13 mouse cellular contexts compared by ENCODE assay signal in the genomic region with DNA sequence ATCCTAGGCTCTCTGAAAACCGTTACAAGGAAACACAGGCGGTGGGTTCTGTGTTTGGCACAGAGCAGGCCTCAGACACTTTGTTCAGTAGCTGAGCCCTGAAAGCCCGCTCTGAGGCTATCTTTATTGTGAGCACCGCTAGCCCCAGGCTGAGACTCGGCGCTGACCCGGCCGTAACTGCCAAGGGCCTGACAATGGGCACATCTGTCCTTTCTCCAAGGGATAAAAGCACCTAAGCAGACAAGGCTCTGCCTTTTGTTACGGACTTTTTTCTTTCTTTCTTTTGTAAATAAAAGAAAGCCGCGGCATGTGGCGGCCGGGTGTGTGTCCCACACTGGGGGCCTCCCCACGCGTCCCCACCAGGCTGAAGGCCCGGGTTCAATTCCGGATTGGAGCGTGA. TPM values are rescaled to one million over a fixed set of nuclear protein-coding genes. Genes with fewer than 3 reads are reported as not detected.
DNase-seq lines count a peak whose midpoint lies in the region; ATAC-seq lines count a peak whose summit lies in the region.
"Had no signal": no experiment of that assay in that cellular context is flagged by ENCODE, and none has a peak within 500 bp of the region (broad histone marks: within the 10 kb centered on the region; RNA-seq: fewer than 3 reads in every experiment).

No protein-coding gene starts in this region.

- H3K4me1 ChIP-seq in heart, embryonic 16.5 days (ENCODE audit: control insufficient read depth, insufficient read depth, low read length) = peaks cover 12% of the 10 kb centered on the region
- H3K4me1 ChIP-seq in embryonic facial prominence, embryonic 14.5 days (ENCODE audit: control insufficient read depth, insufficient read depth, low read length) = peaks cover 11% of the 10 kb centered on the region
- peaks cover 25% of the 10 kb centered on the region for H3K4me1 ChIP-seq in limb, embryonic 13.5 days

- peak overlapping the region; percentile 13; the same call in 1 of the 2 replicates for H3K4me3 ChIP-seq in heart, embryonic 16.5 days (ENCODE audit: low read length)
- no peak overlapping the region for H3K4me3 ChIP-seq in embryonic facial prominence, embryonic 14.5 days (ENCODE audit: low read depth, low read length)
- 0 out of 2 replicates have a peak overlapping the region, but pooled peaks have one; percentile 51 for H3K4me3 ChIP-seq in limb, embryonic 13.5 days

- peak overlapping the region; percentile 27; the same call in 1 of the 2 replicates for H3K4me2 ChIP-seq in heart, embryonic 16.5 days (ENCODE audit: low read depth, low read length)
- peak overlapping the region; percentile 24; the same call in 1 of the 2 replicates for H3K4me2 ChIP-seq in embryonic facial prominence, embryonic 14.5 days (ENCODE audit: low read depth, low read length)
- peak overlapping the region; percentile 90; the same call in 1 of the 2 replicates for H3K4me2 ChIP-seq in limb, embryonic 13.5 days (replicated peaks)

- H3K9ac ChIP-seq in heart, embryonic 16.5 days (ENCODE audit: low read length) = no peak overlapping the region
- no peak overlapping the region for H3K9ac ChIP-seq in embryonic facial prominence, embryonic 14.5 days (ENCODE audit: low read depth, low read length)
- H3K9ac ChIP-seq in limb, embryonic 13.5 days = no peak overlapping the region

- H3K27me3 ChIP-seq in heart, embryonic 16.5 days (ENCODE audit: control insufficient read depth, insufficient read depth, low read length) = peaks cover 96% of the 10 kb centered on the region
- peaks cover 99% of the 10 kb centered on the region for H3K27me3 ChIP-seq in embryonic facial prominence, embryonic 14.5 days (replicated peaks; ENCODE audit: control insufficient read depth, insufficient read depth, low read length)
- H3K27me3 ChIP-seq in limb, embryonic 13.5 days = peaks cover 100% of the 10 kb centered on the region

- ATAC-seq in heart, embryonic 16.5 days (replicated peaks; ENCODE audit: extremely low read depth, insufficient read depth, low FRiP score) = no peak
- no peak for ATAC-seq in embryonic facial prominence, embryonic 14.5 days (ENCODE audit: low read depth)
- ATAC-seq in limb, embryonic 13.5 days (ENCODE audit: low FRiP score, low read depth) = no peak

- 9% methylated on average over 18 of the region's 18 CpGs for WGBS in heart, embryonic 16.5 days
- WGBS in embryonic facial prominence, embryonic 14.5 days = 4% methylated on average over 18 of the region's 18 CpGs
- 3% methylated on average over 18 of the region's 18 CpGs for WGBS in limb, embryonic 13.5 days

- no peaks in the 10 kb centered on the region; the same call in 1 of the 2 replicates for H3K9me3 ChIP-seq in heart, embryonic 16.5 days (replicated peaks; ENCODE audit: control insufficient read depth, low read length)
- H3K9me3 ChIP-seq in embryonic facial prominence, embryonic 14.5 days (ENCODE audit: control insufficient read depth, low read length) = no peaks in the 10 kb centered on the region
- H3K9me3 ChIP-seq in limb, embryonic 13.5 days = no peaks in the 10 kb centered on the region

- no peaks in the 10 kb centered on the region for H3K36me3 ChIP-seq in heart, embryonic 16.5 days (ENCODE audit: control insufficient read depth, insufficient read depth)
- H3K36me3 ChIP-seq in embryonic facial prominence, embryonic 14.5 days (ENCODE audit: control insufficient read depth, insufficient read depth, low read length) = no peaks in the 10 kb centered on the region
- no peaks in the 10 kb centered on the region for H3K36me3 ChIP-seq in limb, embryonic 13.5 days

- no peak overlapping the region for H3K27ac ChIP-seq in heart, embryonic 16.5 days (ENCODE audit: low read length)
- H3K27ac ChIP-seq in embryonic facial prominence, embryonic 14.5 days (replicated peaks; ENCODE audit: low read depth, low read length) = no peak overlapping the region
- H3K27ac ChIP-seq in limb, embryonic 13.5 days = no peak overlapping the region

- no peak for DNase-seq in heart, postnatal 10 days
- peak; percentile 44 for DNase-seq in ES-CJ7 (ENCODE audit: low read depth, low spot score)
- no peak for DNase-seq in embryonic facial prominence, embryonic 14.5 days (ENCODE audit: low spot score)
- no peak for DNase-seq in ovary, postnatal 36 days (ENCODE audit: low spot score)
- no peak for DNase-seq in thymus, postnatal 10 days (ENCODE audit: low spot score in 2 of 2)
- no peak for DNase-seq in spleen, adult 12 weeks (ENCODE audit: low spot score)
- DNase-seq: adrenal gland, adult 2 months; cerebellum, postnatal 25 days; kidney, adult 9 months; thymus, postnatal 4 days had no signal

- intact Hi-C loops in heart, postnatal 10 days (cut with DNase I) = no loop called here

RNA-seq across cellular contexts. Expression of gene Onecut1, which starts 1.3 kb away (rescaled TPM):
- not detected in 2 replicates for polyA plus RNA-seq in heart, embryonic 16.5 days (2015; fragmentation: Nextera tagmentation; extraction: Ambion mirVana)
- not detected for total RNA-seq in heart, postnatal 10 days (2021)
- 0.24 and 0.31 TPM in 2 replicates for polyA plus RNA-seq in embryonic facial prominence, embryonic 14.5 days (2014; fragmentation: Nextera tagmentation; extraction: Ambion mirVana)
- 0.04 TPM in 1 of 2 replicates, not detected in the other for polyA plus RNA-seq in limb, embryonic 13.5 days (2015; fragmentation: Nextera tagmentation; extraction: Ambion mirVana)
- total RNA-seq: monocyte, adult 5-6 weeks had no signal

Comparison
In these comparisons a context has a peak if more than half of its experiments do, and no peak if none do; other contexts are left out.
1. H3K4me2 ChIP-seq: peak in every context shown above with its lines; median percentile 90 in limb, embryonic 13.5 days; 27 in heart, embryonic 16.5 days; 24 in embryonic facial prominence, embryonic 14.5 days.